Mouse (Mus musculus): ENCODE data around the gene Astn1.

Gene Astn1

GRCm38 (mm10) chr1:158361964-158362291, at the start of gene Astn1:
Gene Astn1, plus strand, starts transcription at chr1:158362273.
- DNase-seq (ENCODE audit: low spot score): no peak

- DNase-seq (ENCODE audit: low spot score): no peak
Observed at GRCm38 (mm10) chr1:158323325-158323724, 38.7 kb upstream of the Astn1 start.

- no peak for DNase-seq (ENCODE audit: low spot score)
Observed at GRCm38 (mm10) chr1:158328126-158328525, 33.9 kb upstream of the Astn1 start.

- DNase-seq (ENCODE audit: low spot score): no peak
Observed at GRCm38 (mm10) chr1:158328839-158329238, 33.2 kb upstream of the Astn1 start.

- peak; percentile 63 for DNase-seq (ENCODE audit: low spot score)
Observed at GRCm38 (mm10) chr1:158343243-158343714, 18.8 kb upstream of the Astn1 start.

- no peak for DNase-seq (ENCODE audit: low spot score)
Observed at GRCm38 (mm10) chr1:158353656-158354371, 8.3 kb upstream of the Astn1 start.

- no peak for DNase-seq (ENCODE audit: low spot score)
Observed at GRCm38 (mm10) chr1:158355177-158356050, 6.7 kb upstream of the Astn1 start.

GRCm38 (mm10) chr1:158356051-158356461, 6.0 kb upstream of the Astn1 start, which contains the start of gene Brinp2:
Gene Brinp2, minus strand, starts transcription at chr1:158356326.
- peak; percentile 87 for DNase-seq (ENCODE audit: low spot score)

- peak; percentile 58 for DNase-seq (ENCODE audit: low spot score)
Observed at GRCm38 (mm10) chr1:158362292-158363101, 424 bp downstream of the Astn1 start.

GRCm38 (mm10) chr1:158364461-158364860, 2.4 kb downstream of the Astn1 start:
- peak; percentile 50 for DNase-seq (ENCODE audit: low spot score)

- DNase-seq (ENCODE audit: low spot score): no peak
Observed at GRCm38 (mm10) chr1:158382277-158382676, 20.2 kb downstream of the Astn1 start.

GRCm38 (mm10) chr1:158383210-158383609, 21.1 kb downstream of the Astn1 start:
- no peak for DNase-seq (ENCODE audit: low spot score)

- no peak for DNase-seq (ENCODE audit: low spot score)
Observed at GRCm38 (mm10) chr1:158385311-158385710, 23.2 kb downstream of the Astn1 start.

GRCm38 (mm10) chr1:158386781-158387180, 24.7 kb downstream of the Astn1 start:
- DNase-seq (ENCODE audit: low spot score): peak; percentile 43

GRCm38 (mm10) chr1:158388995-158389394, 26.9 kb downstream of the Astn1 start:
- no peak for DNase-seq (ENCODE audit: low spot score)

GRCm38 (mm10) chr1:158390693-158391092, 28.6 kb downstream of the Astn1 start:
- DNase-seq (ENCODE audit: low spot score): no peak

- no peak for DNase-seq (ENCODE audit: low spot score)
Observed at GRCm38 (mm10) chr1:158397058-158397457, 35.0 kb downstream of the Astn1 start.

- DNase-seq (ENCODE audit: low spot score): no peak
Observed at GRCm38 (mm10) chr1:158400898-158401297, 38.8 kb downstream of the Astn1 start.

GRCm38 (mm10) chr1:158405899-158406769, 44.1 kb downstream of the Astn1 start:
- no peak for DNase-seq (ENCODE audit: low spot score)

GRCm38 (mm10) chr1:158408124-158408523, 46.1 kb downstream of the Astn1 start:
- peak; percentile 80 for DNase-seq (ENCODE audit: low spot score)

- no peak for DNase-seq (ENCODE audit: low spot score)
Observed at GRCm38 (mm10) chr1:158411146-158411545, 49.1 kb downstream of the Astn1 start.
